Mouse (Mus musculus) granulocyte monocyte progenitor cell, adult 5-6 weeks (primary cell): ENCODE data around the gene Pik3r1. TPM values are rescaled to one million over a fixed set of nuclear protein-coding genes. Genes with fewer than 3 reads are reported as not detected.

ENCODE experiments used
- ATAC-seq: replicated peaks from 2 replicates; pipeline ENCODE4 v1.8.0; 2016; ENCODE audit warnings: mild to moderate bottlenecking, moderate TSS enrichment, inconsistent platforms; ENCODE audit not compliant: poor library complexity, severe bottlenecking
- total RNA-seq, 2 experiments: library from RNA; stranded (forward) in 1 of 2; stranded (reverse) in 1 of 2; fragments of 200-712, 200-1000 nt in 1 of 2; fragments of >200 nt in 1 of 2; fragmentation: Nextera tagmentation in 1 of 2; gene quantifications; 2 replicates each; pipeline ENCODE4 v1.2.3; 2014 to 2017

Pik3r1 gene
- 62.1 and 70.9 TPM in 2 replicates for total RNA-seq (2014; fragmentation: Nextera tagmentation)
- total RNA-seq (2017) = 84.2 and 102 TPM in 2 replicates

GRCm38 (mm10) chr13:101767809-101768629 lies at the start of gene Pik3r1:
Gene Pik3r1 (minus strand): TSS chr13:101768217.
- ATAC-seq = peak; percentile 72

DNA sequence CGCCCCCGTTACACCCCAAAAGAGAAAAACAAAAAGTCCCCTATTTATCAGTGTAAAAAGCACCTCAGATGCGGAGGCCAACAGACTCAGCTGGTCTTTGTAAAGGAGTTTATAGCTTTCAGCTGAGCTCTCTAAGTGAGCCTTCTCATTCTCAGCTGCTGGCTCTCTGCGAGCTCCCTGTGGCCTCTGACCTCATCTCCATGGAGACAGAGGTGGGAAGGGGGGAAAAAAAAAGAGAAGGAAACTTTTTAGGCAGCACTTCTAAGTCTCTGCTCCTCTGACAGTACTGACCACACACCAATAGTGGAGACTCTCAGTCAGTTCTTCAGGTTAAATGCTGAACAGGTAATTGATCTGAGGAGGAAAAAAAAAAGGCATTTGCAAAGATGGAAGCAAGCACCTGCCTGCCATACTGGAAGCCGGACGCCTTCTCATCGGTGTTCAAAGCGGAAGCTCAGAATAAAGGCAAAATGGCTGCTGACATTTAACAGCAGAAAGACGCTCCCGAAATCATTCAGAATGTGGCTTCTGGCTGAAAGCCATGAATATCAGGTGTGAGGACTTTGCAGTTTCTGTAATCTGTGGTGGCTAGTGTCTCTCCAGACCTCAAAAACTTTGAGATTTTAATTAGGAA lies 45.4 kb upstream of the Pik3r1 start:
- no peak for ATAC-seq

DNA sequence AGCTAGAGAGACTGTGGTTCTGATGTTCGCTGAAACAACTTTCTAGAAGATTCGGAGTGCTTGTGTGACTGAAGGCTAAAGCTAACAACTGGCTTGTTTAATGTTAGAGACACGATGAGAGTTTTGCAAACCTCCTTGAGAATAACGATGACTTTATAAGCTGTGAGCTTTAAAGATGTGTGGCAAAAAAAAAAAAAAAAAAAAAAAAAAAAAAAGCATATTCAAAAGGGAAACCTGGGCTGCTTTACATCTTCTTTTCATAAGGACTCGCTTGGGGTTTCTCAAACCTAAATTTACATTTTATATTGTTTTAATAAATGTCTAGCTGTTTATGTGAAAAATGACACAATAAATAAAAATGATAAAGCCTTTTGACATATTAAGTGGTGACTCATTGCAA lies 44.3 kb upstream of the Pik3r1 start:
- ATAC-seq = no peak

DNA sequence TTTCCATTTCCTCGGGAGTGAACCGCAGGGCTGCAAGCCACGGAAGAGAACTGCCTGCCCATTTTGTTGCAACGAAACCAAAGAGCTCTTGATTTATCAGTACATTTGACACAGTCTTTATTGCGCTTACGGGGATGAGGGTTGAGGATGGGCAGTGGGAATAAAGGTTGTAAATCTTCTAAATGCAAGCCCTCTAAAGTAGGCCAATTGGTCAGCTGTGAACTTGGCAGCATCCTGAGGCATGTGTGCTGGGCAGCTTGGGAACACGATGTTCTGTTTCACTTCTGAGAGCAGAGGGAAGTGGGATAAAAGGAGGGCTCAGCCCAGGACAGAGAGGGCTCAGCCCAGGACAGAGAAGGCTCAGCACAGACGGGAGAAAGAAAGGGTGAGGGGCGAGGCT lies 43.9 kb upstream of the Pik3r1 start:
- peak; percentile 80 for ATAC-seq

DNA sequence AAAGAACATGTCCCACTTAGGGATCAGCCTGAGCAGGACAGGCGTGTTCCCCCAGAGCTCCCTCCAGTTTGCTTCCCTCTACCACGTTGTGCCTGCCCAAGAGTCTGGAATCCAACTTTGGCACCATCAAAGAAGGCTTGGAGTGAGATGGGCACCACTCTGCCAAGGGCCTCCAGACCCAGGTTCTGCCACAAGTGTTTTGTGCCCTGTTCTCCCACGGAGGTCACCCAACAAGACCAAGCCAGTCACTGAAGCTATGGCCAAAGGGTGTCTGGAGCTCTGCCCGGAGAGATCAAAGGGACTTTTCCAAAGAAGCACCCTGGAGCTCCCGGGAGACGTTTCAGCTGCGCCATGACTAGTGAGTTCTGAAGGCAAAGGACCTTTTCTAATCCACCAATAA lies 42.6 kb upstream of the Pik3r1 start:
- no peak for ATAC-seq

DNA sequence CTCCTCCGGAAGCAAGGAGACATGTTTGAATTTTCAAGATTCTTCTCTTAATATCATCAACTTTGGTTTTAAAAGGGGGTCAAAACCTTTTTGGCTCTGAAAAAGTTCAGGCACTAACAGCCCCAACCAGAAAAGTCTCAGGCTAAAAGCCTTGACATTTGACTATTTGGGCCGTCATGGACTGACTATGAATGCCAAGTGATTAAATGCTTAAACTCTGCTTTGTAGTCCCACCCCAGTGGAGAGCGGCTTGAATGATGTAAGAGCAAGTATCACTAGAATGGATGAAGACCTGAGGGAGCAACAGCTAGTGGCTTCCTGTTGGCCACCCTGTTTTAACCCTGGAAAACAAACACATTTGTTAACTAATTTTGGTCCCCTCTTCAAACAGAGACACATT lies 41.8 kb upstream of the Pik3r1 start:
- no peak for ATAC-seq

- ATAC-seq = peak; percentile 43; the same call in 1 of the 2 replicates
These were observed 37.6 kb upstream of the Pik3r1 start for GRCm38 (mm10) chr13:101805559-101806091.

DNA sequence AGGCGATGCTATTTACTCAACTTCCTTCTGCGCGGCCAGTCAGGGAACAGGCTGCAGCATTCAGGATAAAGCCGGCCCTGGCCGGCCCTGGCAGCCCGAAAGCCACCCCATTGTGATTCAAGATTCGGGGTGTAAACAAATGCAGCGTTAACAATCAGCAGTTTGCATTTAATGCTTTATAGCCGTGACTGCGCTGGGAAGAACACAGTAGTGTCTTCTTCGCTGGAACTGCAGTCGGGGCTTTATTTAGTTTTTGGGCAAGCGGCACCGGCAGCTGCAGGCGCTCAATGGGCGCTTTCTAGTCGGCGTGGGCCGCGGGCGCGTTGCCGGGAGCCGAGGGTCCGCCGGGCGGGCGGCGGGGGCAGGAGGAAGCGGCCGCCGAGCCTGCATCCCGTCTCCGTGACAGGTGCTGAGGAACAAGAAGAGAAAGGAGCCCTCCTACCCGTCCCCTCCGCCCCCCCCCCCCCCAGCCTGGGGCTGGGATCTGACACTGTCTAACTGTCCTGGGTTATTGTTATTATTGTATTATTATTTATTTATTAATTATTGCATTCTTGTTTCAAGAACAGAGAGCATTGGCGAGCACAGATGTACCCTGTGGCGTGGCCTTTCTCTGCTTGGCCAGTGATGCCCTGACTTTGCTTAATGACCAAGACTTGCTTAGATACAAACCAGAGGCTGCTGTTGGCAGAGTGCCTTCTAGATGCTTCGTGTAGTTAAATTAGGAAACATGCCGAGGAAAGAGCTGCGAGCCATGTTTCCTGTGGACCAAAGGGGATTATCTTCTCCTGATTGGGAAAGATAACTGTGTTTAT lies 33.6 kb upstream of the Pik3r1 start:
- ATAC-seq = peak; percentile 70

DNA sequence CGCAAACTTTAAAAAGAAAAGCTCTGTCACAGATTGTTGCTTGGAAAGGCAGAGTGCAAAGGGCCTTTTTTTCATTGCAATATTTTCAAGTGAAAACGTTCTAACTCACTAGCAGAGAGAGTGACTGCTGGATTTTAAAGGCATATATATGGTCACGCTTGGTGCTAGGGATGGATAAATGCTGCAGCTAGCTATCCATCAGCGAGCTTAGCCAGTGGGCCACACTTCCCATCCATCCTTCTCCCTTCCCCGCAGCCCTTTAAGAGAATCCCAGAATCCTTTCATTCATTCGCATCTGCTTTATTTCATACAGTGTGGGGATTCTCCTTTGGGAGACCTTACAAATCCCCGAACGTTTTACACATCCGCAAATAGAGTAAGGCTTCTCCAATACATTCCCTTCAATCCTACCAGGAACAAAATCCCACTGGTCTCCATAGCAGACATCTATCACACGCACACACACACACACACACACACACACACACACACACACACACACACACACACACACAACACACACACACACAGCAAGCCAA lies 32.9 kb upstream of the Pik3r1 start:
- no peak for ATAC-seq

- no peak for ATAC-seq
These were observed 32.1 kb upstream of the Pik3r1 start for GRCm38 (mm10) chr13:101800021-101800596.

- peak; percentile 69 for ATAC-seq
These were observed 31.3 kb upstream of the Pik3r1 start for GRCm38 (mm10) chr13:101799318-101799717.

DNA sequence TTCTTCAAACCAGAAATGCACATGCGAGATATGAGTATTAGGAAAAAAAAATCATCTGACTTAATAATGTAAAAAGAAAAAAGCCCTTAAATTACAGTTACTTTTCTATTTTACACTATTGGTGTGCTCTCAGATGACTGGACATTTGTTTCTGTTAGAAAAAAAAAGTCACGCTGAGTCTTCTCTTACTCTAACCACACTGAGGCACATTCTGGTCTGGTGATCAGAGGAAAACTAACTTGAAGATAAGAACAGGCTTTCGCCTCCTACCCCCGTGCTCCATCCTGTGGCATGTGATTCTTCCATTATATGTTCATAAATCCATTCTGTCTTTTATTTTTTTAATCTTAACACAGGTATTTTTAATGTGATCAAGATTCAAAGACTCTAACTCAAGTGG lies 30.5 kb upstream of the Pik3r1 start:
- ATAC-seq = no peak

GRCm38 (mm10) chr13:101796983-101797382 lies 29.0 kb upstream of the Pik3r1 start:
- peak; percentile 34; the same call in 1 of the 2 replicates for ATAC-seq

DNA sequence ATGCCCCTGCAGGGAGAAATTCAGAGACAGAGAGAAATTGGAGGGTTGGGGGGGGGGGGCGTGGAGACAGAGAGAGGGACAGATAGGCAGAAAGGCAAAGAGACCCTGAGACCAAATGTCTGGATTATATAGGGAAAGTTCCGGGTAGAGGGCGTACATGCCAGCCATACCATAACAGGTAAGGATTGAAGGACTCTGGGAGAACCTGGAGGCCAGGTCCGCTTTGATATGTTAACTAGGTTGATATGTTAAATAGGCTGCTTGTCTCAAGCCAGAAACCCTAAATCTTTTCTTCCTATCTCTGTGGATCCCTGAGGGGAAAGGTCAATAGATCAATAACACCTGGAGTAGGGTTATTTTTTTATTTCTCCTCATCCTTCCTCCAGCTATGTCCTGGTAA lies 17.7 kb upstream of the Pik3r1 start:
- no peak for ATAC-seq

GRCm38 (mm10) chr13:101784651-101785289 lies 16.8 kb upstream of the Pik3r1 start:
- ATAC-seq = no peak

DNA sequence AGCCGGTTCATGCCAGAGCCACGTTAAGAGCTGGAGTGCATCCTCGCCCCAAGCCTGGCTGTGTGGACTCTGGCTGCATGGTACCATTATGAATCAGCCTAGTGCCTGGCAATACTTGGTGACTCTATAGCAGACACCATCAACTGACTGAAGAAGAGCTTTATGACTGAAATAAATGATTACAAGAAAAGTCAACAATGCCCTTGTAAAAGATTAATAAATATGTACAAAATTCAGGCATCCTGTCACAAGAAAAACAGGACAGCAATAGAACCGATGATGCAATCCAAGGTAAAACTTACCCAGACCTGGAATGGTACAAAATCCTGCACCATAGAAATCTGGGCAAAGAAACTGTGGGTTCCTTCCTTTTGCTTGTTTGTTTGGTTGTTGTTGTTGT lies 11.0 kb upstream of the Pik3r1 start:
- no peak for ATAC-seq

DNA sequence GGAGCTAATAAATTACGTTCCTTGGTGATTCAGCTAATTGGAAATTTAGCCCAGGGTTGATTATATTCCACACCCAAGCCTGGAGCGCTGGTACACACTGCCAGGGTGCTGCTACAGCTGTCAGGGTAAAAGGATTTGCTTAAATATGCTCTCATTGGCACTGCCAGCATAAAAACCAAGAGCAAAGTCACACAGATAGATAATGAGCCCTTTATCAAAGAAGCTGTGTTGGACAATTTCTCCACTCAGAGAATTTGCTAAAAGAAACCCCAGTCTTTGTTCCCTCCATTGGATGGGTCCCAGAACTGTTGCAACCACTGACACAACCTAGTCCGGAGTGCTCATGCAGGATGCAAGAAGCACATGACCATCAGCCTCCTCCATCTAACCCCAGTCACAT lies 9.8 kb upstream of the Pik3r1 start:
- no peak for ATAC-seq

GRCm38 (mm10) chr13:101771071-101771470 lies 3.1 kb upstream of the Pik3r1 start:
- no peak for ATAC-seq

GRCm38 (mm10) chr13:101769955-101770354 lies 1.9 kb upstream of the Pik3r1 start:
- ATAC-seq = no peak

DNA sequence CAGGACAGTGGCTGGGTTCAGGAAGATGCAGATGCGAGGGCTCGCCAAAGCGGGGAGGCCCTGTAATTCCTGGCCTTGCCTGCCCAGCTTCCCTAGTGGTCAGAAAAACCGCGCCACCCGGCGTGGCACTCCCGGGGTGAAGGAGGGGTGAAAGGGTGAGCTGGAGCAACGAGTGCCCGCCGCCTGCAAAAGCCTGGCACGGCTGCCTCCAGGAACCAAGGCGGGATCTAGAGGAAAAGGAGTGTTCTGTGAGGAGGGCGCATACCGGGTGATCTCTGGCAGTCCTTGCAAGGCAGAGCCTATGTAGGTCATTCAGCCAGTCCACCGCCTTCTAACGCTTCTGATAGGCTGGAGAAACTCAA lies 594 bp upstream of the Pik3r1 start:
- peak; percentile 41 for ATAC-seq
